Mouse (Mus musculus): Measurements from ENCODE around the gene Tfb1m.

DNA sequence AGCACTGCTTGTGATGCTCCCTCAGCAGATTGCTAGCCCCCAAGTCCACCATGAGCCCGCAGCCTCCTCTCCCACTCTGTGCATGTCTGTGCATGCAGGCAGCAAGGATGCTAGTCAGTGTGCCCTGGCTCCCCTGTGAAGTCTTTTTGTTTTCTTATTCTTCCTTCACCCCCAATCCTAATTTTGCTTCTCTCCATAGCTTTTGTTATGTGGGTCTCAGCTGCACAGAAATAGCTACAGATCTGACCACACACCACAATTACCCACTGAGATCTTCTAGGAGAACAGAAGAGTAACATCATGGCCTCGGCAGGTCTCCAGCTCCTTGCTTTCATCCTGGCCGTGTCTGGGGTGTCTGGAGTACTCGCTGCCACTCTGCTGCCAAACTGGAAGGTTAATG lies 25.3 kb downstream of the Tfb1m start, which contains the start of gene Cldn20:
- no peak for TF ChIP-seq CTCF (IDR thresholded peaks at IDR 0.05; ENCODE audit: low read depth, low read length)
- no peak for TF ChIP-seq POLR2A (IDR thresholded peaks at IDR 0.05; ENCODE audit: extremely low read depth, insufficient read depth, low read length)
